Mouse (Mus musculus) liver, adult 2 months (tissue): ENCODE results near the gene Fstl1. TPM values are rescaled to one million over a fixed set of nuclear protein-coding genes. Genes with fewer than 3 reads are reported as not detected.

Experiments used
- DNase-seq: peaks from one replicate; pipeline ENCODE4 v3.0.0-alpha.2; 2011; ENCODE audit warnings: low read depth, low spot score; ENCODE audit errors: extremely low read depth
- H3K27ac ChIP-seq: fragments of 200-500 bp; replicated peaks from 2 replicates; pipeline ENCODE4 v1.5.1; 2012; ENCODE audit warnings: low read depth, mild to moderate bottlenecking, control low read depth, inconsistent platforms, low read length; ENCODE audit not compliant: insufficient read depth
- H3K27me3 ChIP-seq: fragments of 200-500 bp; 2 replicates; pipeline ENCODE4 v1.6.1; 2012; ENCODE audit warnings: mild to moderate bottlenecking, moderate library complexity, low read length, inconsistent platforms; ENCODE audit not compliant: control insufficient read depth, insufficient read depth
- H3K36me3 ChIP-seq: fragments of 200-500 bp; 2 replicates; pipeline ENCODE4 v1.6.1; 2012; ENCODE audit warnings: low read length, inconsistent platforms; ENCODE audit not compliant: control insufficient read depth, insufficient read depth
- H3K4me1 ChIP-seq: fragments of 200-500 bp; 2 replicates; pipeline ENCODE4 v1.6.1; 2011; ENCODE audit warnings: low read length; ENCODE audit not compliant: control insufficient read depth, insufficient read depth
- H3K4me3 ChIP-seq: fragments of 200-500 bp; 2 replicates; pipeline ENCODE4 v1.5.1; 2011; ENCODE audit warnings: low read depth, mild to moderate bottlenecking, control low read depth, low read length, moderate library complexity; ENCODE audit not compliant: insufficient read depth
- H3K79me2 ChIP-seq: fragments of 200-500 bp; 2 replicates; pipeline ENCODE4 v1.6.1; 2012; ENCODE audit warnings: inconsistent platforms, mild to moderate bottlenecking, low read length, moderate library complexity; ENCODE audit not compliant: control insufficient read depth, insufficient read depth
- H3K9ac ChIP-seq: fragments of 200-500 bp; 2 replicates; pipeline ENCODE4 v1.6.1; 2012; ENCODE audit warnings: low read depth, mild to moderate bottlenecking, control low read depth, inconsistent platforms, low read length
- CTCF ChIP-seq: fragments of 200-500 bp; IDR thresholded peaks from 2 replicates; pipeline ENCODE4 v1.5.1; 2011; ENCODE audit warnings: low read depth, low read length, control low read depth
- POLR2A ChIP-seq: fragments of 200-500 bp; IDR thresholded peaks from 2 replicates; pipeline ENCODE4 v1.6.1; 2011; ENCODE audit warnings: low read length, control low read depth; ENCODE audit not compliant: insufficient read depth; ENCODE audit errors: extremely low read depth
- WGBS: fragments of 180-500 bp; shearing (Covaris S2); methylation state at CpG from one replicate; pipeline ENCODE4 v1.1.7; 2018; 5-methylcytosine and 5-hydroxymethylcytosine counted together
- polyA plus RNA-seq: library from polyadenylated mRNA; depleted of rRNA; stranded (reverse); fragments of >200 nt; gene quantifications from 2 replicates; pipeline ENCODE4 v1.2.3, GENCODE M21; 2012
- total RNA-seq: library from RNA; depleted of rRNA; stranded (reverse); fragments of >200 nt; gene quantifications from 2 replicates; pipeline ENCODE4 v1.2.3, GENCODE M21; 2014

The Fstl1 gene
- total and polyA plus RNA-seq, 2 experiments = 1.9 to 4.4 TPM

GRCm38 (mm10) chr16:37863876-37864275 is 87.2 kb downstream of the Fstl1 start:
- Histone ChIP-seq H3K27me3 (no peaks in the 10 kb centered on the region), H3K79me2 (peaks cover 4% of the 10 kb centered on the region; the same call in 1 of the 2 replicates), H3K4me3 (no peak overlapping the region), H3K4me1 (peaks cover 15% of the 10 kb centered on the region), H3K36me3 (no peaks in the 10 kb centered on the region), H3K27ac (peak overlapping the region; percentile 79), H3K9ac (no peak overlapping the region)
- peak; percentile 62 for DNase-seq
- no peak for TF ChIP-seq POLR2A
- no peak for TF ChIP-seq CTCF
- WGBS = 35% methylated on average over 3 of the region's 3 CpGs

- TF ChIP-seq CTCF (no peak), POLR2A (no peak)
- Histone ChIP-seq H3K4me1 (peaks cover 22% of the 10 kb centered on the region), H3K79me2 (peaks cover 10% of the 10 kb centered on the region; the same call in 1 of the 2 replicates), H3K27me3 (no peaks in the 10 kb centered on the region), H3K4me3 (no peak overlapping the region), H3K9ac (no peak overlapping the region), H3K36me3 (no peaks in the 10 kb centered on the region), H3K27ac (no peak overlapping the region)
- WGBS = 90% methylated on average over 9 of the region's 9 CpGs
- no peak for DNase-seq
These were observed 89.2 kb downstream of the Fstl1 start for GRCm38 (mm10) chr16:37865841-37866240.

GRCm38 (mm10) chr16:37867791-37868505 is 91.3 kb downstream of the Fstl1 start, which contains the start of gene Lrrc58:
TSS of gene Lrrc58 (plus strand) at chr16:37868389.
- TF ChIP-seq POLR2A = peak; percentile 59; the same call in 1 of the 2 replicates
- 0 out of 2 replicates have a peak, but pooled peaks have one; percentile 4 for TF ChIP-seq CTCF
- 1% methylated on average over 72 of the region's 86 CpGs for WGBS
- peak; percentile 61 for DNase-seq
- peak within 1 kb of the TSS; percentile 100 for H3K27ac ChIP-seq
- H3K4me3 ChIP-seq = peak within 1 kb of the TSS; percentile 87
- H3K79me2 ChIP-seq = peaks cover 20% of the 10 kb centered on the region; the same call in 1 of the 2 replicates
- peaks cover 2% of the 10 kb centered on the region; the same call in 1 of the 2 replicates for H3K36me3 ChIP-seq
- H3K27me3 ChIP-seq = no peaks in the 10 kb centered on the region
- H3K9ac ChIP-seq = peak within 1 kb of the TSS; percentile 98
- peaks cover 34% of the 10 kb centered on the region for H3K4me1 ChIP-seq

- TF ChIP-seq CTCF = no peak
- Histone ChIP-seq H3K79me2 (peaks cover 20% of the 10 kb centered on the region; the same call in 1 of the 2 replicates), H3K4me3 (peak overlapping the region; percentile 87), H3K27me3 (no peaks in the 10 kb centered on the region), H3K4me1 (peaks cover 34% of the 10 kb centered on the region), H3K36me3 (peaks cover 2% of the 10 kb centered on the region; the same call in 1 of the 2 replicates), H3K9ac (peak overlapping the region; percentile 98), H3K27ac (peak overlapping the region; percentile 100)
- WGBS = under 1% methylated on average over 87 of the region's 87 CpGs
- peak; percentile 61 for DNase-seq
These were observed 92.1 kb downstream of the Fstl1 start for GRCm38 (mm10) chr16:37868506-37869469.

- peak overlapping the region; percentile 62 for H3K27ac ChIP-seq
- TF ChIP-seq POLR2A (no peak), CTCF (no peak)
- WGBS = 0% methylated on average over 4 of the region's 4 CpGs
- DNase-seq = peak; percentile 70
- H3K27me3 ChIP-seq = no peaks in the 10 kb centered on the region
- peaks cover 2% of the 10 kb centered on the region; the same call in 1 of the 2 replicates for H3K36me3 ChIP-seq
- H3K9ac ChIP-seq = peak overlapping the region; percentile 98
- peaks cover 31% of the 10 kb centered on the region for H3K4me1 ChIP-seq
- H3K4me3 ChIP-seq = peak overlapping the region; percentile 87
- peaks cover 20% of the 10 kb centered on the region; the same call in 1 of the 2 replicates for H3K79me2 ChIP-seq
These were observed 93.0 kb downstream of the Fstl1 start for GRCm38 (mm10) chr16:37869470-37870231.
